Mouse (Mus musculus): ENCODE data around the gene Wdr20rt. TPM values are rescaled to one million over a fixed set of nuclear protein-coding genes. Genes with fewer than 3 reads are reported as not detected.
"Not testable (repeated sequence)": the region's sequence is repeated elsewhere in the genome, so short reads cannot be mapped to it uniquely, and the experiment has no call there.

Gene Wdr20rt
- not detected in 2 replicates for polyA plus RNA-seq (2015; fragmentation: Nextera tagmentation; extraction: Ambion mirVana)

- H3K27ac ChIP-seq = no peak within 1 kb of the TSS
- H3K4me2 ChIP-seq = no peak within 1 kb of the TSS
- H3K4me1 ChIP-seq = no peaks in the 10 kb centered on the region
- H3K4me3 ChIP-seq (replicated peaks) = no peak within 1 kb of the TSS
- H3K9ac ChIP-seq = no peak within 1 kb of the TSS
- H3K27me3 ChIP-seq (replicated peaks) = no peaks in the 10 kb centered on the region
- no peaks in the 10 kb centered on the region for H3K36me3 ChIP-seq
- no peak for ATAC-seq (ENCODE audit: insufficient read depth, low FRiP score, low read depth)
- H3K9me3 ChIP-seq = no peaks in the 10 kb centered on the region
- 94% methylated on average over 22 of the region's 22 CpGs for WGBS
Measured at GRCm38 (mm10) chr12:65225467-65225945, at the start of gene Wdr20rt. Gene Wdr20rt, plus strand, starts transcription at chr12:65225517.

DNA sequence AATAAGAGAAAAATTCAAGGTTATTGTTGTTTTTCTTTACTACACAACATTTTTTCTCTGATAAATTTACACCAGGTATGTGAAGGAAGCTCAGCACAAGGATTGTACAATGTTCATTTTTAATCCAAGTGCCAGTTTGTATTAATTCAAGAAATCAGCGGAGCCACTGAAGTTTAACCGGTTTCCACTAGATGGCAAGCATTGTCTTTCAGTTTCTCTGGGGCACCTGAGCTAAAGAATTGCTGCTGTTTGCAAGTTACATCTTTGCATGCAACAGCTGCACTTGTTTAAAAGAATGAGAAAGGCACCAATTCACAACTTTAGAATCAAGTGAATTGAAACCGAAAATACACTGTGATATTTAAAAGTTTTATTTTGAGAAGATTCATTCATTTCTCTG is 38.0 kb upstream of the Wdr20rt start:
- H3K4me2 ChIP-seq = no peak overlapping the region
- no peaks in the 10 kb centered on the region for H3K36me3 ChIP-seq
- no peak overlapping the region for H3K9ac ChIP-seq
- ATAC-seq (ENCODE audit: insufficient read depth, low FRiP score, low read depth) = no peak
- no peaks in the 10 kb centered on the region for H3K9me3 ChIP-seq
- WGBS = 42% methylated on average over 3 of the region's 3 CpGs
- H3K4me1 ChIP-seq = no peaks in the 10 kb centered on the region
- H3K27ac ChIP-seq = no peak overlapping the region
- H3K27me3 ChIP-seq (replicated peaks) = no peaks in the 10 kb centered on the region
- no peak overlapping the region for H3K4me3 ChIP-seq (replicated peaks)

DNA sequence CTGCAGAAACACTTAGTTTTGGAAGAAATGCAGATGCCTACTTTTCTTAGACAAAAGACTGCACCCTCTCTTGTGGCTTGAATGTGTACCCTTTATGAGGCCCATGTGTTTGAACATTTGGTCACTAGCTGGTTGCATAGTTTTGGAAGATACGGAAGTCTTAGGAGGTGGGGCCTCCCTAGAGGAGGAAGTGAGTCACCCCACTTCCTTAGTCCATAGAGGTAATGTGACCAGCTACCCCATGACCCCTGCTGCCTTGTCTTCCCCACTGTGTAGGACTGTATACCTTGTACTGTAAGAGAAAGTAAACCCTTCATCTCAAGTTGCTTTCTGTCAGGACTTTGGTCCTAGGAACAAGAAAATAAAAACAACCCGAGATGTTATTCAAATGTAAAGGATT is 36.1 kb upstream of the Wdr20rt start:
- no peaks in the 10 kb centered on the region for H3K27me3 ChIP-seq (replicated peaks)
- WGBS = 72% methylated on average over 2 of the region's 2 CpGs
- H3K4me1 ChIP-seq = no peaks in the 10 kb centered on the region
- H3K4me3 ChIP-seq (replicated peaks) = no peak overlapping the region
- H3K27ac ChIP-seq = no peak overlapping the region
- no peaks in the 10 kb centered on the region for H3K9me3 ChIP-seq
- no peaks in the 10 kb centered on the region for H3K36me3 ChIP-seq
- no peak overlapping the region for H3K4me2 ChIP-seq
- H3K9ac ChIP-seq = no peak overlapping the region
- ATAC-seq (ENCODE audit: insufficient read depth, low FRiP score, low read depth) = no peak

DNA sequence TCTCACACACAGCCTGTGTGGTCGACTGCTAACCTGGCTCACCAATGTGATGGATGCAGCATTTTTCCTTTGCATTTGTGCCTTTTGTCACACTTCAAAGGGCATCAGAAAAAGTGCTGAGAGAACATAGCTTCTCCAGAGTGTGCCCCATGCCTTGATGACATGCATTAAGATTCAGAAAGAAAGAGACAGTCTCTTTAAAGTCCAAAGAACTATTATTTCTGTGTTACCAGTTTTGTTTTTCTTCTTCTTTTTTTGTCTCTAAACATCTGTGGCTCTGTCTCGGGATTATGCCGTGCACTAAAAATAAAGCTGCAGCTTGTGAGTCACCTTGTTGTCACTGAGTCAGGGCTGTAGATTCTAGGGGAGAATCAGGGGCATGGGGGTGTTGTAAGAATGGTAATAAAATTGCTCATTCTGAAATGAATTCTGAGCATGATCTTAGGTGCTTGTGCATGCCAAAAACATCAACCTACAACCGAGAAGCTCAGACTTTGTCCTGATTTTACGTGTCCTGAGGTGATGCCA is 31.2 kb upstream of the Wdr20rt start:
- Histone ChIP-seq H3K9me3 (no peaks in the 10 kb centered on the region), H3K9ac (no peak overlapping the region), H3K4me3 (replicated peaks) (no peak overlapping the region), H3K4me2 (no peak overlapping the region), H3K27me3 (replicated peaks) (no peaks in the 10 kb centered on the region), H3K36me3 (no peaks in the 10 kb centered on the region), H3K4me1 (no peaks in the 10 kb centered on the region), H3K27ac (no peak overlapping the region)
- ATAC-seq (ENCODE audit: insufficient read depth, low FRiP score, low read depth) = no peak
- 68% methylated on average over 5 of the region's 5 CpGs for WGBS

- Histone ChIP-seq H3K4me1 (no peaks in the 10 kb centered on the region), H3K9ac (no peak overlapping the region), H3K27me3 (replicated peaks) (no peaks in the 10 kb centered on the region), H3K9me3 (no peaks in the 10 kb centered on the region), H3K4me3 (replicated peaks) (no peak overlapping the region), H3K4me2 (no peak overlapping the region), H3K27ac (no peak overlapping the region), H3K36me3 (no peaks in the 10 kb centered on the region)
- 92% methylated on average over 2 of the region's 2 CpGs for WGBS
- no peak for ATAC-seq (ENCODE audit: insufficient read depth, low FRiP score, low read depth)
Measured at GRCm38 (mm10) chr12:65201812-65202211, 23.5 kb upstream of the Wdr20rt start.

DNA sequence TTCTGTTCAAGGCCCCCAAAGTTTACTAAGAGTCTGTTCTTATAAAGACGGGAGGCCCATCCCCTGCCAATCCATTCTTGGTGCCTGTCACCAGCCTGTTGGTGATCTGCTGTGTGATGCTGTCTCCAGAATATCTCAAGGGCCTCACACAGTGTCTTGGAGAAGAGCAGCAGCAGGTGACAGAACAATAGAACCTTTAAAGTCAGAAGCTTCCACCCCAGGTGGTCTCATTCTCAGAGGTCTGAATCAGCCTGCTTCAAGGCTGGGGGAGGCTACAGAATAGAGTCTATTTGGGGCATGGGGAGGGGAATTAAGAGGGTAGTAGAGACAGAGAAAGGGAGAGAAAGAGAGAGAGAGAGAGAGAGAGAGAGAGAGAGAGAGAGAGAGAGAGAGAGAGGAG is 18.9 kb upstream of the Wdr20rt start:
- no peaks in the 10 kb centered on the region for H3K9me3 ChIP-seq
- no peak overlapping the region for H3K27ac ChIP-seq
- no peaks in the 10 kb centered on the region for H3K4me1 ChIP-seq
- no peaks in the 10 kb centered on the region for H3K36me3 ChIP-seq
- ATAC-seq (ENCODE audit: insufficient read depth, low FRiP score, low read depth) = no peak
- no peak overlapping the region for H3K4me3 ChIP-seq (replicated peaks)
- H3K9ac ChIP-seq = no peak overlapping the region
- H3K27me3 ChIP-seq (replicated peaks) = no peaks in the 10 kb centered on the region
- H3K4me2 ChIP-seq = no peak overlapping the region
- 69% methylated on average over 1 of the region's 1 CpGs for WGBS

GRCm38 (mm10) chr12:65216404-65216840 is 8.9 kb upstream of the Wdr20rt start:
- ATAC-seq (ENCODE audit: insufficient read depth, low FRiP score, low read depth) = no peak
- H3K27me3 ChIP-seq (replicated peaks) = no peaks in the 10 kb centered on the region
- H3K9ac ChIP-seq = no peak overlapping the region
- no peaks in the 10 kb centered on the region for H3K4me1 ChIP-seq
- H3K4me3 ChIP-seq (replicated peaks) = no peak overlapping the region
- no peaks in the 10 kb centered on the region for H3K36me3 ChIP-seq
- WGBS = 77% methylated on average over 6 of the region's 6 CpGs
- H3K27ac ChIP-seq = no peak overlapping the region
- no peaks in the 10 kb centered on the region for H3K9me3 ChIP-seq
- H3K4me2 ChIP-seq = no peak overlapping the region

DNA sequence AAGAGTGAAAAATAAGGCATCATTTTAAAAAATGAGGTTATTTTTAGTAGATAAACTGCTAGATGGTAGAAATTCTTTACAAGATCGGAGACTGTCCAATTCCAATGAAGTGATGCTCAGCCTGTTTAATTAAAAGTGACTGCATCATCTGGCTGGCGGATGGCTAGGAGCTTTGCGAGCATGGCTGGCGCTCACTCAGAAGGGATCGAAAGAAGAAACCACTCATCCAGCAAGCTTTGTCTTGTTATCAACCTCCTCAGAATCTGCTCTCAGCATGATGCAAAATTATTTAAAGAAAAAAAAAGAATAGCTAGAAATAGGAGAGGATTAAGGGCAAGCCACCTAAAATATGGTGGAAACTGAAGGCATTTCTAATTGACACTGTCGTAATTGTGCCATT is 3.3 kb downstream of the Wdr20rt start:
- H3K9ac ChIP-seq = no peak overlapping the region
- H3K9me3 ChIP-seq = no peaks in the 10 kb centered on the region
- H3K4me2 ChIP-seq = no peak overlapping the region
- WGBS = 86% methylated on average over 6 of the region's 6 CpGs
- no peak overlapping the region for H3K27ac ChIP-seq
- no peaks in the 10 kb centered on the region for H3K36me3 ChIP-seq
- H3K4me1 ChIP-seq = no peaks in the 10 kb centered on the region
- H3K27me3 ChIP-seq (replicated peaks) = no peaks in the 10 kb centered on the region
- no peak for ATAC-seq (ENCODE audit: insufficient read depth, low FRiP score, low read depth)
- no peak overlapping the region for H3K4me3 ChIP-seq (replicated peaks)

DNA sequence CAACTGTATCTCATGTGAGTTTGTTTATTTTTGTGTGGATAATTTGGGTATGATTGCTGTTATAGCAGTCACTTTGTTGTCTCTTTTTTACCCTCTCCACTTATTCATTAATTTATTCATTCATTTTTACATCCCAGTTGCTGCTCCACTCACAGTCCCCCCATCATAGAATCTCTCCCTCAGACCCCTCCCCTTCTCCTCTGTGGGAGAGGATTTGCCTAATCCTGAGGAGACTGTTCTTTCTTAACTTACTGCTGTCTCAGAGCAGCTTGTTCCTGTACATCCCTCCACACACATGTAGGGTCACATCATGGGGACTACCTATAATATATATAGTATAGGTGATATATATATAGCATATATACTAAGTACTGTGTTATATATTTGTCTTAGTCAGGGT is 3.7 kb downstream of the Wdr20rt start:
- no peak for ATAC-seq (ENCODE audit: insufficient read depth, low FRiP score, low read depth)
- Histone ChIP-seq H3K9me3 (no peaks in the 10 kb centered on the region), H3K27ac (no peak overlapping the region), H3K36me3 (no peaks in the 10 kb centered on the region), H3K9ac (no peak overlapping the region), H3K27me3 (replicated peaks) (no peaks in the 10 kb centered on the region), H3K4me3 (replicated peaks) (no peak overlapping the region), H3K4me2 (no peak overlapping the region), H3K4me1 (no peaks in the 10 kb centered on the region)

GRCm38 (mm10) chr12:65232801-65233200 is 7.5 kb downstream of the Wdr20rt start:
- not testable (repeated sequence) for H3K4me2 ChIP-seq; H3K4me3 ChIP-seq (replicated peaks); H3K27me3 ChIP-seq (replicated peaks); ATAC-seq (ENCODE audit: insufficient read depth, low FRiP score, low read depth); H3K27ac ChIP-seq; H3K36me3 ChIP-seq; H3K4me1 ChIP-seq; H3K9ac ChIP-seq; H3K9me3 ChIP-seq
- 81% methylated on average over 2 of the region's 2 CpGs for WGBS

DNA sequence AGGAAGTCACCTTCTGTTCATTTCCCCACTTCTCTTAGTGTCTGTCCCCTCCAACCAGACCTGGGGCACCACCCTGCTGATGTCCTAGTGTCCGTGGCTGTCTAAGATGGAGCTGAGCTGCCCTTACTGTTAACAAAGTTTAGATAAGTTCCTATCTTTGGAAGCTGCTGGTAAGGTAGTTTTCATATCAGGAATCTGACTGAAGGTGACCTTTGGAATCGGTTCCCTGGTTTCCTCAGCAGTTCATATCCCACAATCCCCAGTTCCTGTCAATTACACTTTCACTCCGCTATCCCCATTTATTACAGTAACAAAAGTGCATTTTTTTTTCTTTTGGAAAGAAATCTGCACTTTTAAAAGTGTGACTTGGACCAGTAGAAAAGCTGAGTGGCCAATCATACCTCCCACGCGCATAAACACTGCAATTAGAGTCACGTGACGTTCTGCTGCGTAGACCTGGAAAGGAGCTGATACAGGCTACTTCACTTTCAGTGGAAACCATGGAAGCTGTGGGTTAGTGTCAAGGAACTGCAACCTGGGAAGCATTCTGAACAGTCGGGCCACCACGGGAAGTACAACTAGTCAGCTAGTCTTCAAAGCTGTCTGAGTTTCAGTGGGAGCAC is 24.9 kb downstream of the Wdr20rt start:
- Histone ChIP-seq H3K27ac (no peak overlapping the region), H3K36me3 (no peaks in the 10 kb centered on the region), H3K27me3 (replicated peaks) (no peaks in the 10 kb centered on the region), H3K9ac (no peak overlapping the region), H3K4me1 (no peaks in the 10 kb centered on the region), H3K9me3 (no peaks in the 10 kb centered on the region), H3K4me3 (replicated peaks) (no peak overlapping the region), H3K4me2 (no peak overlapping the region)
- ATAC-seq (ENCODE audit: insufficient read depth, low FRiP score, low read depth) = no peak
- 87% methylated on average over 10 of the region's 10 CpGs for WGBS

- Histone ChIP-seq H3K9ac (no peak overlapping the region), H3K4me3 (replicated peaks) (no peak overlapping the region), H3K36me3 (no peaks in the 10 kb centered on the region), H3K4me2 (no peak overlapping the region), H3K27ac (no peak overlapping the region), H3K4me1 (no peaks in the 10 kb centered on the region), H3K9me3 (no peaks in the 10 kb centered on the region), H3K27me3 (replicated peaks) (no peaks in the 10 kb centered on the region)
- no peak for ATAC-seq (ENCODE audit: insufficient read depth, low FRiP score, low read depth)
Measured at GRCm38 (mm10) chr12:65256887-65257286, 31.6 kb downstream of the Wdr20rt start.
